Mouse (Mus musculus) liver, embryonic 18 days (tissue): ENCODE measurements around the gene Abca1. TPM values are rescaled to one million over a fixed set of nuclear protein-coding genes. Genes with fewer than 3 reads are reported as not detected.

Experiments used
- polyA plus RNA-seq: library from polyadenylated mRNA; depleted of rRNA; stranded (reverse); fragments of >200 nt; gene quantifications from 2 replicates; pipeline ENCODE4 v1.2.3, GENCODE M21; 2012; rRNA removed

Abca1 gene
- polyA plus RNA-seq, result 17.1 and 20.1 TPM in 2 replicates

DNA sequence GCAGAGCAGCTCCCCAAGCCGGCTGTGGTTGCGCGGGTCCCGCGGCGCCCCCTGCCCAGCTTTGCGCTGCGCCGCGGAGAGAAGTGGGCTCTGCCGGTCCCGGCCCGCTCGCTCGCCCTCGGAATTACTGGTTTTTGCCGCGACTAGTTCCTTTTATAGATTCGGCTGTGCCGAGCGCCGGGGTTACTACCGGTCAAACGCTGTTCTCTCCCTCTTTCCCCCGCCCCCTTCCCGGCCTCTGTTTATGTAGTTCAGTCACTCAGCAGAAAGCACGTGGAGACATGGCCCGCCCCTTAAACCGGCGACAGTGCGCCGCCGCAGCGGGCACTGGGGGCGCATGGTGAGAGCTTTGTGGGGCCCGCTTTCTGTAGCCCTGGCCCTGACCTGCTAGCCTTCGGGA lies at the start of gene Abca1:
Gene Abca1 (minus strand): TSS at position 129 of the 400 bp plus-strand sequence.

DNA sequence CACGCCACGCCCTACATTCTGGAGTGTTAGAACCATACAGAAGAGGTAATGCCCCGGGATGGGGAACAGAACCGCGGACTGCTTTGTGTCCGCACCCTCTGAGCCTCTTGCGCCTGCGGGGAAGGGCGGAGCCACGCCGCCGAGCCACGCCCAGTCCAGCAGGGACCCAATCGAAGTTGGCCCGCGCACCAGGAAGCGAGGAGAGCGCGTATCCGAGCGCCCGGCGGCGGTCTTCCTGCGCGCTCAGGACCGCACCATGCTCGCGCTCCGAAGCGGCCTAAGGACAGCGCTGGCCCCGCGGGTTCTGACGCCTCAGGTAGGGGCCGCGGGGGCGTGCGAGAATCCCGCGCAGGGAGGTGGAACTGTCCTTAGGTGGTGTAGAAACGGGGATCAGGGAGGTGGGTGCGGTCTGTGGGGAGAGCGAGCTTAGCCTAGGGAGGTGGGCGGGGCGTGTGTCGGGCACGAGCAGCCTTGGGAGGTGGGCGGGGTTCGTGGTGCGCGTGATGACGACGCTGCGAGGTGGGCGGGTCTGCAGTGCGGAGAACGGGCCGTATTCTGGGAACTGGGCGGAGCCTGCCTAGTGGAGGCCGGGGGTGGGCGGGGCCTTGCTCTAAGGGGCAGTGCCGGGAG lies 147.8 kb downstream of the Abca1 start, which contains the start of gene Nipsnap3b:
Gene Nipsnap3b (plus strand): TSS at position 149 of the 630 bp plus-strand sequence.

DNA sequence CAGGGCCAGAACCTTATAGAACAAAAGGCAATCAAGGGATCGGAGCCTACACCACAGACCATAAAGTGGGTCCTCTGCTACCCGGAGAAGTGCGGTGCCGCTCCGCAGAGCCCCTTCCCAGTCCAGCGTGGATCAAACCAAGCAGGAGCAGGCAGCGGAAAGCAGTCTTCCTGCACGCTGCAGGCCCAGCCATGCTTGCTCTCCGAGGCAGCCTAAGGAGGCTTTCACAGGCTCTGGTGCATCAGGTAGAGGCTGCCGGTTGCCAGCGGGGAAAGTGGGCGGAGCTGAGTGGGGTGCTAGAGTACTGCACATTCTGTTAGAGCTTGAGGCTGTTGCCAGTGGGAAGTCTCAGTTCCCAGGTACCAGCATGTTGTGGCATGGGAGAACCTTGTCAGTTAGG lies 170.4 kb downstream of the Abca1 start, which contains the start of gene Nipsnap3a:
Gene Nipsnap3a (plus strand): TSS at position 25 of the 400 bp plus-strand sequence.

Other genes starting within 250 kb of the Abca1 start
- gene Olfr272, start 240.7 kb downstream of the Abca1 start, polyA plus RNA-seq, result 0.03 TPM in 1 of 2 replicates, not detected in the other
- gene Olfr270, start 195.3 kb downstream of the Abca1 start, polyA plus RNA-seq, result not detected in 2 replicates
- not detected in 2 replicates for gene Nipsnap3a, start 170.6 kb downstream of the Abca1 start, polyA plus RNA-seq
- gene Nipsnap3b, start 148.0 kb downstream of the Abca1 start, polyA plus RNA-seq, result 20.6 and 27.8 TPM in 2 replicates